Mouse (Mus musculus) B cell, adult (primary cell): ENCODE measurements around the gene Ccdc7b. TPM values are rescaled to one million over a fixed set of nuclear protein-coding genes. Genes with fewer than 3 reads are reported as not detected.

Experiments used
- total RNA-seq: library from RNA; stranded (reverse); gene quantifications from 4 replicates; pipeline ENCODE4 v1.2.4, GENCODE M21; 2023; ENCODE audit not compliant: inconsistent age

Ccdc7b gene
- not detected in 4 replicates for total RNA-seq

GRCm38 (mm10) chr8:129066834-129067233 lies at the start of gene Ccdc7b:
Gene Ccdc7b (plus strand): TSS chr8:129067134.

DNA sequence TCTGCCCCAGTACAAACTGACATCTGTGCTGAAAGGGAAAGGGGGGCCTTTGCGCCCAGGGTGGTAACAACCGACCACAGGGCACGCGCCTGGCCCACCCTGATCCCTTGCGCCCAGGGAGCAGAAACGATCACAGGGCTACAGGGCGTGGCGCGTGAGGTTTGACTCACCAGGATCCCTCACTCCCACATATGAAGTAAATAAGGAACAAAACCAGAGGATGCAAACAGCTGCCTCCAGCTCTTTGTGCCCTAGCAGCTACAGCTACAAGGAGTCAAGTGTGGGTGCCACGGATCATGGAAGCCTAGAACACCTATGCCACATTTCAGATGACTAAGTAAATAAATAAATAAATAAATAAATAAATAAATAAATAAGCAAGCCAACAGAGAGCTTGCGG lies 1.5 kb upstream of the Ccdc7b start, which contains the start of gene Ccdc7a:
TSS of gene Ccdc7a (minus strand) at position 101 of the 400 bp plus-strand sequence.

GRCm38 (mm10) chr8:129131561-129131960 lies 64.6 kb downstream of the Ccdc7b start, which contains the start of gene Gm10999:
Gene Gm10999 (minus strand): TSS chr8:129131661.

Other genes starting within 250 kb of the Ccdc7b start
- not detected in 4 replicates for gene Ccdc7a, start 1.6 kb upstream of the Ccdc7b start, total RNA-seq
- gene Gm10999, start 64.5 kb downstream of the Ccdc7b start, total RNA-seq: not detected in 4 replicates
- gene 2610044O15Rik8, start 167.3 kb downstream of the Ccdc7b start, total RNA-seq: 5.3 to 11.5 TPM (median 9.6 TPM) in 4 replicates